Comparison of ENCODE assay signal across 7 mouse cellular contexts in the genomic region with DNA sequence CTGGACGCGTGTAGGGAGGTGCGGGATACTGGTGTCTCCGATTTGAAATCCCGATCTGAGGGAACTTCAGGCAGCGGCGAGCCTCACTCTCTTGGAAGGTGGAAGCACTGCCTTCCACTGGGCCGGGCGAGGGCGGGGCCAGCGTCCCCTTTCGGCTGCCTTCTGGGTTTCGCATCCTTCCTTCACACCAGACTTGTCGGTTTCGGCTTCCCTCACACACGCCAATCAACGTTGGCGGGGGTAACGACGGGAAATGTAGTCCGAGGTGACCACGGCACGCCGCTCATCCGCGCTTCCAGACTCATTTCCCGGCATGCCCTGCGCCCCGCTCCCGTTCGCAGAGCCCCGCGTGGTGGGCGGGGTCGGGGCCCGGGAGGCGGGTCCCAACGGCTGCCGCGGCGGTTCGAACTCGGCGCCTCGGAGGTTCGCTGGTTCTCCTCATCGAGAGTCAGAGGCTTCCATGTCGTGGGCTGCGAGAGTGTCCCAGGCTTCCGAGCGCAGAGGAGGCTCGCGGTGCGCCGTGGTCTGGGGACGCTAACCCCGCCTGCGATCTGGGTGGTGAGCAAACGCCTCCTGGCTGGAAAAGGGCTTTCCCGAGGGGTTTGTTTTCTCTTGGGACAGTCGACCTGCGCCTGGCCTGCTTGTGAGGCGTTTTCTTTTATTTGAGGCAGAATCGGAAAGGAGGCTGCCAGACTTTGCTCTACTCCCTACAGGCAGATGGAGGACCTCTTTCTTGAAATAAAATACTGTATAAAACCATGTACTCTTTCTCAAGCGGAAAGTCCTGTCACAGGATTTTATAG. TPM values are rescaled to one million over a fixed set of nuclear protein-coding genes. Genes with fewer than 3 reads are reported as not detected.
DNase-seq lines count a peak whose midpoint lies in the region; ATAC-seq lines count a peak whose summit lies in the region.

A gene (minus strand): TSS at position 180 of the 803 bp plus-strand sequence.
A gene (plus strand): TSS at position 435 of the 803 bp plus-strand sequence.

- H3K27me3 ChIP-seq in embryonic facial prominence, embryonic 12.5 days = no peaks in the 10 kb centered on the region
- no peaks in the 10 kb centered on the region for H3K27me3 ChIP-seq in limb, embryonic 11.5 days (ENCODE audit: control insufficient read depth, insufficient read depth, low read length)
- no peaks in the 10 kb centered on the region for H3K27me3 ChIP-seq in midbrain, embryonic 14.5 days (ENCODE audit: control insufficient read depth, insufficient read depth, low read length)

- ATAC-seq in embryonic facial prominence, embryonic 12.5 days (ENCODE audit: insufficient number of reproducible peaks, insufficient read depth, low FRiP score, low TSS enrichment) = peak; percentile 99
- peak; percentile 98 for ATAC-seq in limb, embryonic 11.5 days (ENCODE audit: insufficient number of reproducible peaks, low FRiP score, low TSS enrichment, low read depth)
- ATAC-seq in midbrain, embryonic 14.5 days (ENCODE audit: low FRiP score, low TSS enrichment) = peak; percentile 98

- DNase-seq in adrenal gland, postnatal 25 days = peak; percentile 98
- DNase-seq in heart, adult 11 months = peak; percentile 100
- DNase-seq in kidney, adult 18-20 months = peak; percentile 96
- peak; percentile 98 for DNase-seq in limb, embryonic 11.5 days (ENCODE audit: low spot score)
- DNase-seq in midbrain, embryonic 14.5 days = peak; percentile 99
- peak; percentile 93 to 98 for DNase-seq in spleen, adult 18-20 months

- peak within 1 kb of the TSS; percentile 65 for H3K4me2 ChIP-seq in embryonic facial prominence, embryonic 12.5 days (replicated peaks)
- H3K4me2 ChIP-seq in limb, embryonic 11.5 days (ENCODE audit: low read depth, severe bottlenecking) = peak within 1 kb of the TSS; percentile 79
- H3K4me2 ChIP-seq in midbrain, embryonic 14.5 days (ENCODE audit: low read length) = peak within 1 kb of the TSS; percentile 78

- under 1% methylated on average over 65 of the region's 65 CpGs for WGBS in embryonic facial prominence, embryonic 12.5 days
- under 1% methylated on average over 64 of the region's 65 CpGs for WGBS in limb, embryonic 11.5 days
- WGBS in midbrain, embryonic 14.5 days = under 1% methylated on average over 65 of the region's 65 CpGs

- peak within 1 kb of the TSS; percentile 82 for H3K4me3 ChIP-seq in embryonic facial prominence, embryonic 12.5 days
- peak within 1 kb of the TSS; percentile 71 for H3K4me3 ChIP-seq in limb, embryonic 11.5 days (ENCODE audit: low read depth, low read length)
- peak within 1 kb of the TSS; percentile 78 for H3K4me3 ChIP-seq in midbrain, embryonic 14.5 days (replicated peaks; ENCODE audit: low read depth, low read length)

- peak within 1 kb of the TSS; percentile 84 for H3K27ac ChIP-seq in embryonic facial prominence, embryonic 12.5 days
- H3K27ac ChIP-seq in limb, embryonic 11.5 days (replicated peaks; ENCODE audit: low read depth, low read length) = peak within 1 kb of the TSS; percentile 72
- H3K27ac ChIP-seq in midbrain, embryonic 14.5 days (replicated peaks; ENCODE audit: low read depth, low read length) = peak within 1 kb of the TSS; percentile 83

- peaks cover 9% of the 10 kb centered on the region for H3K4me1 ChIP-seq in embryonic facial prominence, embryonic 12.5 days
- H3K4me1 ChIP-seq in limb, embryonic 11.5 days (ENCODE audit: control insufficient read depth, insufficient read depth, low read length) = 0 out of 2 replicates have a peak, but pooled peaks cover 4% of the 10 kb centered on the region
- peaks cover 8% of the 10 kb centered on the region; the same call in 1 of the 2 replicates for H3K4me1 ChIP-seq in midbrain, embryonic 14.5 days (ENCODE audit: control insufficient read depth, insufficient read depth, low read length)

- H3K9me3 ChIP-seq in embryonic facial prominence, embryonic 12.5 days = no peaks in the 10 kb centered on the region
- no peaks in the 10 kb centered on the region for H3K9me3 ChIP-seq in limb, embryonic 11.5 days (ENCODE audit: control insufficient read depth, low read length)
- H3K9me3 ChIP-seq in midbrain, embryonic 14.5 days (ENCODE audit: control insufficient read depth, low read length) = no peaks in the 10 kb centered on the region

- peak within 1 kb of the TSS; percentile 82 for H3K9ac ChIP-seq in embryonic facial prominence, embryonic 12.5 days
- H3K9ac ChIP-seq in limb, embryonic 11.5 days (ENCODE audit: low read length) = peak within 1 kb of the TSS; percentile 79
- peak within 1 kb of the TSS; percentile 73 for H3K9ac ChIP-seq in midbrain, embryonic 14.5 days (replicated peaks; ENCODE audit: low read length)

- H3K36me3 ChIP-seq in embryonic facial prominence, embryonic 12.5 days = no peaks in the 10 kb centered on the region
- no peaks in the 10 kb centered on the region; the same call in 1 of the 2 replicates for H3K36me3 ChIP-seq in limb, embryonic 11.5 days (ENCODE audit: control insufficient read depth, insufficient read depth, low read length)
- peaks cover 8% of the 10 kb centered on the region for H3K36me3 ChIP-seq in midbrain, embryonic 14.5 days (ENCODE audit: control insufficient read depth, insufficient read depth, low read length)

RNA-seq across cellular contexts. Expression of the first gene that starts in this region (rescaled TPM):
- total RNA-seq in adrenal gland, postnatal 25 days (2021) = 38.6 and 40.8 TPM in 2 replicates
- 28.9 and 29.3 TPM in 2 replicates for polyA plus RNA-seq in embryonic facial prominence, embryonic 12.5 days (2016; fragmentation: Nextera tagmentation; extraction: Ambion mirVana)
- 26.1 and 28.1 TPM in 2 replicates for polyA plus RNA-seq in limb, embryonic 11.5 days (2014; fragmentation: Nextera tagmentation; extraction: Ambion mirVana)
- 19.1 and 19.3 TPM in 2 replicates for polyA plus RNA-seq in midbrain, embryonic 14.5 days (2014; fragmentation: Nextera tagmentation; extraction: Ambion mirVana)

RNA-seq across cellular contexts. Expression of the second gene that starts in this region (rescaled TPM):
- total RNA-seq in adrenal gland, postnatal 25 days (2021) = 1.2 and 2.1 TPM in 2 replicates
- 11.2 and 12.6 TPM in 2 replicates for polyA plus RNA-seq in embryonic facial prominence, embryonic 12.5 days (2016; fragmentation: Nextera tagmentation; extraction: Ambion mirVana)
- 12.6 and 15.3 TPM in 2 replicates for polyA plus RNA-seq in limb, embryonic 11.5 days (2014; fragmentation: Nextera tagmentation; extraction: Ambion mirVana)
- 2.2 and 3.1 TPM in 2 replicates for polyA plus RNA-seq in midbrain, embryonic 14.5 days (2014; fragmentation: Nextera tagmentation; extraction: Ambion mirVana)

Comparison
In these comparisons a context has a peak if more than half of its experiments do, and no peak if none do; other contexts are left out.
1. Peak in every context shown above with its lines: DNase-seq, ATAC-seq, H3K4me3 ChIP-seq and H3K27ac ChIP-seq.